Mouse (Mus musculus) liver, embryonic 11.5 days (tissue): Measurements from ENCODE around the gene Sipa1l1. TPM values are rescaled to one million over a fixed set of nuclear protein-coding genes. Genes with fewer than 3 reads are reported as not detected.

Source experiments
- ATAC-seq: fragments of 200-750 bp; cut with Nextera tagmentation; replicated peaks from 2 replicates; pipeline ENCODE4 v1.8.0; 2017; ENCODE audit warnings: moderate number of reproducible peaks, mild to moderate bottlenecking, moderate TSS enrichment, moderate library complexity; ENCODE audit not compliant: low FRiP score
- DNase-seq: peaks from one replicate; pipeline ENCODE4 v3.0.0-alpha.2; 2017; ENCODE audit warnings: low spot score
- H3K27ac ChIP-seq: fragments of 300-500 bp; sonication (generic); 2 replicates; pipeline ENCODE4 v1.5.1; 2014; ENCODE audit warnings: mild to moderate bottlenecking, low read depth, low read length, control low read depth
- H3K27me3 ChIP-seq: fragments of 300-500 bp; sonication (generic); replicated peaks from 2 replicates; pipeline ENCODE4 v1.6.1; 2014; ENCODE audit warnings: low read length, mixed read lengths; ENCODE audit not compliant: control insufficient read depth, insufficient read depth
- H3K36me3 ChIP-seq: fragments of 300-500 bp; sonication (generic); 2 replicates; pipeline ENCODE4 v1.6.1; 2014; ENCODE audit warnings: mild to moderate bottlenecking, low read length, moderate library complexity, mixed read lengths; ENCODE audit not compliant: control insufficient read depth, insufficient read depth
- H3K4me1 ChIP-seq: fragments of 300-500 bp; sonication (generic); replicated peaks from 2 replicates; pipeline ENCODE4 v1.6.1; 2014; ENCODE audit warnings: low read length, mixed read lengths; ENCODE audit not compliant: control insufficient read depth, insufficient read depth
- H3K4me2 ChIP-seq: fragments of 300-500 bp; sonication (generic); 2 replicates; pipeline ENCODE4 v1.6.1; 2014; ENCODE audit warnings: mild to moderate bottlenecking, control low read depth, moderate library complexity
- H3K4me3 ChIP-seq: fragments of 300-500 bp; sonication (generic); 2 replicates; pipeline ENCODE4 v1.5.1; 2014; ENCODE audit warnings: low read depth, low read length, control low read depth
- H3K9ac ChIP-seq: fragments of 300-500 bp; sonication (generic); 2 replicates; pipeline ENCODE4 v1.6.1; 2014; ENCODE audit warnings: low read depth, low read length, control low read depth
- H3K9me3 ChIP-seq: fragments of 300-500 bp; sonication (generic); 2 replicates; pipeline ENCODE4 v1.6.1; 2016; ENCODE audit warnings: low read length, inconsistent platforms, mixed read lengths; ENCODE audit not compliant: control insufficient read depth
- WGBS: fragments of 180-500 bp; shearing (Covaris S2); extraction: QIAGEN DNeasy Blood & Tissue Kit; methylation state at CpG from one replicate; pipeline ENCODE4 v1.1.7; 2014; 5-methylcytosine and 5-hydroxymethylcytosine counted together
- polyA plus RNA-seq: library from polyadenylated mRNA; unstranded; fragments of >200 nt; fragmentation: Nextera tagmentation; extraction: Ambion mirVana; gene quantifications from 2 replicates; pipeline ENCODE4 v1.2.1, GENCODE M21; 2014

The Sipa1l1 gene
- polyA plus RNA-seq, 1 experiment from 2014 or later, result 21.1 TPM

DNA sequence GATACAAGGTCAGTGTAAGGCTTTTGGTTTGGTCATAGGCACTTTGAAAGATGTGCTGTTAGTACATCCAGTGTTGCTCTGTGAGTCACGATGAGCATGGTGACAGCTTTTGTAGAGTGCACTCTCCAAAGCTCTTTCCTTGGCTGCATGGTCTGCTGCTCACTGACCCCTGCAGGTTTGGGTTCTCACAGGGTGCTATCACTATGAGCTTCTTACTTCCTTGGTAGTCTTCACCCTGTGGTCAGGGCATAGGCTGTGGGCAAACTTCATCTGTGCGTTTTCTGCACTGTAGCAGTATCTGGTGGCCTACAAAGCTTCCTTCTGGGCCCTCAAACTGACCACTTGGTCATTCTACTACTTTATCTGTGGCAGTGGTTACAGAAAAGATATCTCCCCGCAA is 144.0 kb downstream of the Sipa1l1 start:
- H3K9ac ChIP-seq, result no peak overlapping the region
- H3K4me2 ChIP-seq, result no peak overlapping the region
- no peaks in the 10 kb centered on the region for H3K4me1 ChIP-seq
- H3K4me3 ChIP-seq, result no peak overlapping the region
- 58% methylated on average over 3 of the region's 3 CpGs for WGBS
- no peaks in the 10 kb centered on the region for H3K36me3 ChIP-seq
- no peak overlapping the region for H3K27ac ChIP-seq
- no peaks in the 10 kb centered on the region for H3K27me3 ChIP-seq
- no peaks in the 10 kb centered on the region for H3K9me3 ChIP-seq
- DNase-seq (no peak), ATAC-seq (no peak)

DNA sequence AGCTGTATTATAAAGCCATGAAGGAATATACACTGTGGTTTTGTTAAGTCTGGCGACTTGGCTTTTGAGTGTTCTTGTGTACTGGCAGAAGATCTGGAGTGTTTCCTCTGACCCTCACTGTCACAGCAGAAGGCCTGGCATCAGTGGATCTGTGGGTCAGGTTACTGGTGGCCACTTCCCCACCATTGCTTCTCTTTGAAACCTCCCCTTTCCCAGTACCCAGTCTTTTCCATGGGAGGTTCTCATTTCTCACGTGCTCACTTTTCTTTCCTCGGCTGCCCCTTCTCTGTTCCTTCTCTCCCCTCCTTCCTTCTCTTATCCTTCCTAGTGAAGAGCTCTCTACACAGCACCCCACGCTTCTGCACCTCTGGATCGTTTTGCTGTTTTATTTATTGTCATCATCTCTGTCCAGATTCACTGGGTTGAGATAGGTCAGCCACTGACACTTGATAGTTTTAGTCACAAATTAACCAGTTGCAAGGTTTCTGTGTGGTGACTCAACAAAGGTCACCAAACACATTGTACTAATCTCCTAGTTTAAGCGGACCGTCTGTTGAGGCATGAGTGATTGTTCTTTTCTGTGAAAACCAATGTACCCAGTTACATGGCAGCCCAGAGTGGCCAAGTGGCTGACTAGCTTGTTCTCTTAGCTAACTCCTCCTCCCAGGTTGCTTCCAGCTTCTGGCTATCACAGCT is 150.5 kb downstream of the Sipa1l1 start:
- H3K9me3 ChIP-seq, result no peaks in the 10 kb centered on the region
- 80% methylated on average over 7 of the region's 7 CpGs for WGBS
- no peaks in the 10 kb centered on the region for H3K27me3 ChIP-seq
- no peak overlapping the region for H3K4me3 ChIP-seq
- ATAC-seq, result no peak
- H3K27ac ChIP-seq, result no peak overlapping the region
- no peak for DNase-seq
- H3K4me2 ChIP-seq, result no peak overlapping the region
- no peaks in the 10 kb centered on the region for H3K4me1 ChIP-seq
- no peaks in the 10 kb centered on the region for H3K36me3 ChIP-seq
- no peak overlapping the region for H3K9ac ChIP-seq

DNA sequence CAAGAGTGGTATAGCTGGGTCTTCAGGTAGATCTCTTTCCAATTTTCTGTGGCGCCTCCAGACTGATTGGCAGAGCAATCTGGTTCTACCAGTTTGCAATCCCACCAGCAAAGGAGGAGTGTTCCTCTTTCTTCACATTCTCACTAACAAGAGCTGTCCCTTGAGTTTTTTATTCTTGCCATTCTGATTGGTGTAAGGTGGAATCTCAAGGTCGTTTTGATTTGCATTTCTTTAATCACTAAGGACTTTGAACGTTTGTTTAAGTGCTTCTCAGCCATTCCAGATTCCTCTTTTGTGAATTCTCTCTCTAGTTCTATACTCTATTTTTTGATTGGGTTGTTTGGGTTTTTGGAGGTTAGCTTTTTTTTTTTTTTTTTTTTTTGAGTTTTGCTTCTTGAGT is 151.1 kb downstream of the Sipa1l1 start:
- Histone ChIP-seq H3K4me2 (no peak overlapping the region), H3K4me3 (no peak overlapping the region), H3K4me1 (no peaks in the 10 kb centered on the region), H3K9me3 (no peaks in the 10 kb centered on the region), H3K27ac (no peak overlapping the region), H3K36me3 (no peaks in the 10 kb centered on the region), H3K9ac (no peak overlapping the region), H3K27me3 (no peaks in the 10 kb centered on the region)
- 55% methylated on average over 3 of the region's 3 CpGs for WGBS
- DNase-seq, result no peak
- ATAC-seq, result no peak

- no peak overlapping the region for H3K27ac ChIP-seq
- 91% methylated on average over 8 of the region's 8 CpGs for WGBS
- H3K4me2 ChIP-seq, result no peak overlapping the region
- H3K4me3 ChIP-seq, result no peak overlapping the region
- H3K4me1 ChIP-seq, result no peaks in the 10 kb centered on the region
- H3K9me3 ChIP-seq, result no peaks in the 10 kb centered on the region
- no peaks in the 10 kb centered on the region for H3K27me3 ChIP-seq
- DNase-seq, result no peak
- ATAC-seq, result no peak
- H3K9ac ChIP-seq, result no peak overlapping the region
- no peaks in the 10 kb centered on the region for H3K36me3 ChIP-seq
Observed at GRCm38 (mm10) chr12:82321397-82321796, 152.3 kb downstream of the Sipa1l1 start.

GRCm38 (mm10) chr12:82321855-82322254 is 152.7 kb downstream of the Sipa1l1 start:
- H3K36me3 ChIP-seq, result no peaks in the 10 kb centered on the region
- H3K9ac ChIP-seq, result no peak overlapping the region
- H3K27ac ChIP-seq, result no peak overlapping the region
- H3K4me2 ChIP-seq, result no peak overlapping the region
- DNase-seq (no peak), ATAC-seq (no peak)
- H3K9me3 ChIP-seq, result no peaks in the 10 kb centered on the region
- 90% methylated on average over 2 of the region's 2 CpGs for WGBS
- no peak overlapping the region for H3K4me3 ChIP-seq
- H3K4me1 ChIP-seq, result no peaks in the 10 kb centered on the region
- H3K27me3 ChIP-seq, result no peaks in the 10 kb centered on the region

GRCm38 (mm10) chr12:82322759-82323451 is 153.8 kb downstream of the Sipa1l1 start:
- Histone ChIP-seq H3K4me2 (no peak overlapping the region), H3K27ac (no peak overlapping the region), H3K4me1 (no peaks in the 10 kb centered on the region), H3K27me3 (no peaks in the 10 kb centered on the region), H3K9me3 (no peaks in the 10 kb centered on the region), H3K9ac (no peak overlapping the region), H3K4me3 (no peak overlapping the region), H3K36me3 (no peaks in the 10 kb centered on the region)
- WGBS, result 70% methylated on average over 7 of the region's 7 CpGs
- no peak for ATAC-seq
- DNase-seq, result no peak

DNA sequence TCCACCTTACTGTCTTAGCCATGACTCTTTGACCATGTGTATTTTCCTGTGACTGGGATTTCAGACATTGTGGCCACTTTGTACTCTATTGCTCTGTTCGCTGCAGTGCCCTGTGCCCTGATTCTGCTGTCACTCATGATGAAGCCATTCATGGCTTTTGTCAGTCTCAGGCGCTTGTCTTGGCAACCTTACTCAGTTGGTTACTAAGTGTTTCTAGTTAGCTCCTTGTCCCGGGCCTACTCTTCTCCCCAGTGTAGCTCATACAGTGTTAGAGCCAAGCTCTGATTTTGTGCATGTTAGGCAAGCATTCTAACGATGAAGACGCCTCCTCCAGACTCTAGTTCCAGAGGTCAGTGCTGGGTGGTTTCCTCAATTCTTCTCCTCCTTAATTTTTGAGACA is 155.5 kb downstream of the Sipa1l1 start:
- ATAC-seq (no peak), DNase-seq (peak; percentile 6)
- no peaks in the 10 kb centered on the region; the same call in 1 of the 2 replicates for H3K4me1 ChIP-seq
- no peak overlapping the region for H3K9ac ChIP-seq
- no peaks in the 10 kb centered on the region for H3K27me3 ChIP-seq
- H3K4me3 ChIP-seq, result no peak overlapping the region
- H3K4me2 ChIP-seq, result no peak overlapping the region
- whole genome bisulfite sequencing, result 89% methylated on average over 5 of the region's 5 CpGs
- no peak overlapping the region for H3K27ac ChIP-seq
- H3K9me3 ChIP-seq, result no peaks in the 10 kb centered on the region
- H3K36me3 ChIP-seq, result no peaks in the 10 kb centered on the region

DNA sequence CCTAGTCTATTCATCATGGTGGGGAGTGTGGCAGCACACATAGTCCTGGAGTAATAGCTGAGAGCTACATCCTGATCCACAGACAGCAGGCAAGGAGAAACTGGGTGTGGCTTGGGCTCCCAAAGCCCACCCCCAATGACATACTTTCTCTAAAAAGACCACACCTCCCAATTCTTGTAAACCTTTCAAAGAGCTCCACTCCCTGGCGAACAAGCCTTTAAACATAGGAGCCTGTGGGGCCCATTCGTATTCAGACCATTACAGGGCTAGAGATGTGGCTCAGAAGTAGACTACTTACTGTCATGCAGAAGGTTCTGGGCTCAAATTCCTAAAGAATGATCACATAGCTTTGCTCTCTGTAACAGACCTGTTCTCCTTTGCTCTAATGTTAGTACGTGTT is 156.4 kb downstream of the Sipa1l1 start:
- H3K9me3 ChIP-seq, result no peaks in the 10 kb centered on the region
- no peaks in the 10 kb centered on the region; the same call in 1 of the 2 replicates for H3K4me1 ChIP-seq
- no peak overlapping the region for H3K4me2 ChIP-seq
- no peak overlapping the region for H3K4me3 ChIP-seq
- WGBS, result 81% methylated on average over 3 of the region's 3 CpGs
- H3K27ac ChIP-seq, result no peak overlapping the region
- H3K27me3 ChIP-seq, result no peaks in the 10 kb centered on the region
- ATAC-seq, result no peak
- no peaks in the 10 kb centered on the region for H3K36me3 ChIP-seq
- DNase-seq, result no peak
- H3K9ac ChIP-seq, result no peak overlapping the region

DNA sequence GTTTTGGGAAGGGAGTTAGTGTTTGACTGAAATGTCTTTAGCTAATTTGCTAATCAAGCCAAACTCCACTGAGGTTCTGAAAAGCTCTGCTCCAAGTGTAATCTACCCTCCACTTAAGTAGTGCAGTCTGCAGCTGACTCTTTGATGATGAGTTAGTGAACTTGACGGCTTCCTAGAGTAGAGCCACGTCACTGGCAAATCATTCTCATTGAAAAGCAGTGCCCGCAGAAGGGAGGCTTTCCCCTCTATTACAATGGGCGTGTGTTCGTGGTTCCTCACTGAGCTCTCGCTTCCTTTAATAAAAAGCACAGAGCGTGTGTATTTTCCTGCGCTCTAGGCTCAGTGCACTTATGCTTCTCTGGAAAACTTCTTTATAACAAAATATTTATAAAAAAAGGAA is 157.3 kb downstream of the Sipa1l1 start:
- no peaks in the 10 kb centered on the region; the same call in 1 of the 2 replicates for H3K4me1 ChIP-seq
- WGBS, result 79% methylated on average over 8 of the region's 8 CpGs
- H3K4me2 ChIP-seq, result no peak overlapping the region
- H3K36me3 ChIP-seq, result no peaks in the 10 kb centered on the region
- H3K4me3 ChIP-seq, result no peak overlapping the region
- no peaks in the 10 kb centered on the region for H3K9me3 ChIP-seq
- H3K27me3 ChIP-seq, result no peaks in the 10 kb centered on the region
- H3K27ac ChIP-seq, result no peak overlapping the region
- DNase-seq, result no peak
- no peak for ATAC-seq
- no peak overlapping the region for H3K9ac ChIP-seq
